Mouse (Mus musculus) heart, embryonic 16.5 days (tissue): ENCODE data around the gene Olfr548-ps1. TPM values are rescaled to one million over a fixed set of nuclear protein-coding genes. Genes with fewer than 3 reads are reported as not detected.
A peak's percentile ranks its signal among the peaks of the same experiment; 100 is the strongest.

Experiments used
- ATAC-seq: fragments of 200-750 bp; cut with Nextera tagmentation; replicated peaks from 2 replicates; pipeline ENCODE4 v1.8.0; 2017; ENCODE audit warnings: moderate number of reproducible peaks; ENCODE audit not compliant: insufficient read depth, low FRiP score; ENCODE audit errors: extremely low read depth
- H3K27ac ChIP-seq: fragments of 300-500 bp; sonication (generic); 2 replicates; pipeline ENCODE4 v1.5.1; 2014; ENCODE audit warnings: mild to moderate bottlenecking, low read length, control low read depth, moderate library complexity
- H3K27me3 ChIP-seq: fragments of 300-500 bp; sonication (generic); 2 replicates; pipeline ENCODE4 v1.6.1; 2014; ENCODE audit warnings: low read length, mixed read lengths; ENCODE audit not compliant: control insufficient read depth, insufficient read depth
- H3K36me3 ChIP-seq: fragments of 300-500 bp; sonication (generic); 2 replicates; pipeline ENCODE4 v1.6.1; 2014; ENCODE audit not compliant: control insufficient read depth, insufficient read depth
- H3K4me1 ChIP-seq: fragments of 300-500 bp; sonication (generic); 2 replicates; pipeline ENCODE4 v1.6.1; 2014; ENCODE audit warnings: low read length, mixed read lengths; ENCODE audit not compliant: control insufficient read depth, insufficient read depth
- H3K4me2 ChIP-seq: fragments of 300-500 bp; sonication (generic); 2 replicates; pipeline ENCODE4 v1.6.1; 2014; ENCODE audit warnings: low read depth, mild to moderate bottlenecking, control low read depth, low read length
- H3K4me3 ChIP-seq: fragments of 300-500 bp; sonication (generic); 2 replicates; pipeline ENCODE4 v1.5.1; 2014; ENCODE audit warnings: mild to moderate bottlenecking, control low read depth, low read length
- H3K9ac ChIP-seq: fragments of 300-500 bp; sonication (generic); 2 replicates; pipeline ENCODE4 v1.6.1; 2014; ENCODE audit warnings: low read length, control low read depth
- H3K9me3 ChIP-seq: fragments of 300-500 bp; sonication (generic); replicated peaks from 2 replicates; pipeline ENCODE4 v1.6.1; 2016; ENCODE audit warnings: low read length; ENCODE audit not compliant: control insufficient read depth
- WGBS: fragments of 180-500 bp; shearing (Covaris S2); extraction: QIAGEN DNeasy Blood & Tissue Kit; methylation state at CpG from one replicate; pipeline ENCODE4 v1.1.7; 2014; 5-methylcytosine and 5-hydroxymethylcytosine counted together
- polyA plus RNA-seq: library from polyadenylated mRNA; unstranded; fragments of >200 nt; fragmentation: Nextera tagmentation; extraction: Ambion mirVana; gene quantifications from 2 replicates; pipeline ENCODE4 v1.2.1, GENCODE M21; 2015

Olfr548-ps1 gene
- polyA plus RNA-seq, 1 experiment from 2014 or later, result not detected

DNA sequence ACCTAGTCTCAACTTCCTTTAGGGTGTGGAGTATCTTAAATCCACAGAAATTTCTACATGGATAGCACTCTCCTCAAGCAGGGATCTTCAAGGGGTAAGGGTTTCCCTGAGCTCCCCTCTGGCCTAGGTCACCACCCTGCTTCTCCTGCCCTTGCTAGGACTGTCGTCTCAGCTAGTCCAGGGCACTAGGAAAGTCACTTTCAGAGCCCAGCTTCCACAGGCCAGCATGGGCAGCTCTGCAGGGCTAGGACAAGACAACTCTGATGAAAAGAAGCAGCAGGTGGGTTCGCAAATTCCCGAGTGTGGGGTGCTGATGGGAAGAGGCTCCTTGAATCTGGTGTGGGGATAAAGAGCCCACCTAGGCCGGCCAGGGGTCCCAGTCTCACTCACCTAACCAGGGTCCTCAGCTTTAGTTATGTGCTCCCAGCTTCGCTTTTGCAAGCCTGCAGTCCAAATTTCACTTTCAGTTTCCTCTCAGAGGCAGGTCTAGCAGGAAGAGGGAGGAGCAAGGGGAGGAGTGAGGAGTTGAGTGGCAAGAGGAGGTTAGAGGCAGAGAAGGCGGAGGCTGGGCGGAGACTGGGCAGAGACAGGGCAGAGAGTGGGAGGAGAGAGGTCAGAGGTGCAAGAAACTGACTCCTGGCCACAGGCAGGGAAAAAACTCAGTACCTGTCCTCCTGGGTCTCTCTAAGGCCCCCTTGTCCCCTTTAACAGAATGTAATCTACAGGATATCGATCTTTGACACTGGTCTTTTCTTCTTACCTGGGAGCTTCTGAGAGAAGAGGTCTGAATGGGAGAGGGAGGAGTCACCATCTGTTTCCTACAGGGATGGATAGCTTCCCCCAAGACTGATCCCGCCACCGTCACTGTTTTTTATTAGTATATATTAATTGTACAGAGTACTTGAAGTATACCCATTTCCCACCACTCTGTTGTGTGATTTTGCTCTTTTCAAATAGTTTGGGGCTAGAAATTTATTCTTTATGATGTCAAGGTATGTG lies 24.6 kb downstream of the Olfr548-ps1 start, which contains the start of gene Trim21:
TSS of gene Trim21 (minus strand) at position 488 of the 999 bp plus-strand sequence.
- H3K27me3 ChIP-seq, result no peaks in the 10 kb centered on the region
- H3K4me1 ChIP-seq, result 0 out of 2 replicates have a peak, but pooled peaks cover 2% of the 10 kb centered on the region
- peak within 1 kb of the TSS; percentile 83 for H3K4me2 ChIP-seq
- ATAC-seq, result peak; percentile 96
- peak within 1 kb of the TSS; percentile 68 for H3K27ac ChIP-seq
- H3K9ac ChIP-seq, result peak within 1 kb of the TSS; percentile 77
- no peaks in the 10 kb centered on the region for H3K9me3 ChIP-seq
- WGBS, result 19% methylated on average over 10 of the region's 10 CpGs
- H3K4me3 ChIP-seq, result peak within 1 kb of the TSS; percentile 79
- peaks cover 5% of the 10 kb centered on the region; the same call in 1 of the 2 replicates for H3K36me3 ChIP-seq

DNA sequence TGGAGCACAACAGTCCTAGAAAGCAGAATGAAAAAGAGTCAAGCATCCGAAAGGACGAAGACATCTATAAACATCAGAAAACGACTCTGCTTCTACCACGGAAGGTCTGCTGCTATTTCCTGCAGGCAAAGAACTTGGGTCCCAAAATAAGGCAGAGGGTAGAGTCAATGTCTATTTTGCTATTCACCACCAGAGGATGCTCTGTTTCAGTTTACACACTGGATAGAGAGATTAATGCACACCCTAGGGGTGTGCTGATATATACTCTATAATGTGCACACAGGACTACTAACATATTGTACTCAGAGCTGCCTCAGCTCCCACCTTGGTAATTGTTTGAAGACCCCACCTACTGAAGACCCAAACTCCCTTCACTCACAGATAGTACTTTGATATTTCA lies 25.5 kb downstream of the Olfr548-ps1 start:
- H3K9me3 ChIP-seq, result no peaks in the 10 kb centered on the region
- H3K4me3 ChIP-seq, result no peak overlapping the region
- WGBS, result 85% methylated on average over 4 of the region's 4 CpGs
- no peaks in the 10 kb centered on the region for H3K27me3 ChIP-seq
- no peak overlapping the region for H3K4me2 ChIP-seq
- ATAC-seq, result no peak
- H3K36me3 ChIP-seq, result peaks cover 5% of the 10 kb centered on the region; the same call in 1 of the 2 replicates
- no peak overlapping the region for H3K9ac ChIP-seq
- H3K4me1 ChIP-seq, result 0 out of 2 replicates have a peak, but pooled peaks cover 2% of the 10 kb centered on the region
- H3K27ac ChIP-seq, result no peak overlapping the region

DNA sequence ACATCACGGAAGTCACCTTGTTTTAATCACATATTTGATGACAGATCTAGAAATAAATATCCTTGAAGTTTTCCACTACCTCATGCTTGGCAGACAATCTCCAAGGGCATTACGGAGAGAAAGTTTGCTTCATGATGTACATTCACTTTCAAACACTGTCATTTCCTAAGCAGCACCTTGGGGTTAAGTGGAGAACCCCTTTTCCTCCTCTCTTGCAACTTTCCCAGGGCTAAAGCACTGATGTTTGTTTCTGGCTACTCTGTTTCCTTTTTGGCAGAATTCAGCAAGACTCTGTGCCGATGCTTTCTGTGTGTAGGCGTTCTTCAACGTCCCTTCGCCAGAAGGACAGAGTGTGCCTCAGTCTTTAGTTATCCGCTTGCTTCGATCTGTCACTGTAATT lies 30.4 kb downstream of the Olfr548-ps1 start, which contains the start of gene Olfr550:
TSS of gene Olfr550 (plus strand) at position 301 of the 400 bp plus-strand sequence.
- Histone ChIP-seq H3K4me2 (no peak within 1 kb of the TSS), H3K9me3 (no peaks in the 10 kb centered on the region), H3K9ac (no peak within 1 kb of the TSS), H3K36me3 (no peaks in the 10 kb centered on the region), H3K4me1 (no peaks in the 10 kb centered on the region), H3K27ac (no peak within 1 kb of the TSS), H3K27me3 (no peaks in the 10 kb centered on the region), H3K4me3 (no peak within 1 kb of the TSS)
- WGBS, result 79% methylated on average over 8 of the region's 8 CpGs
- no peak for ATAC-seq

DNA sequence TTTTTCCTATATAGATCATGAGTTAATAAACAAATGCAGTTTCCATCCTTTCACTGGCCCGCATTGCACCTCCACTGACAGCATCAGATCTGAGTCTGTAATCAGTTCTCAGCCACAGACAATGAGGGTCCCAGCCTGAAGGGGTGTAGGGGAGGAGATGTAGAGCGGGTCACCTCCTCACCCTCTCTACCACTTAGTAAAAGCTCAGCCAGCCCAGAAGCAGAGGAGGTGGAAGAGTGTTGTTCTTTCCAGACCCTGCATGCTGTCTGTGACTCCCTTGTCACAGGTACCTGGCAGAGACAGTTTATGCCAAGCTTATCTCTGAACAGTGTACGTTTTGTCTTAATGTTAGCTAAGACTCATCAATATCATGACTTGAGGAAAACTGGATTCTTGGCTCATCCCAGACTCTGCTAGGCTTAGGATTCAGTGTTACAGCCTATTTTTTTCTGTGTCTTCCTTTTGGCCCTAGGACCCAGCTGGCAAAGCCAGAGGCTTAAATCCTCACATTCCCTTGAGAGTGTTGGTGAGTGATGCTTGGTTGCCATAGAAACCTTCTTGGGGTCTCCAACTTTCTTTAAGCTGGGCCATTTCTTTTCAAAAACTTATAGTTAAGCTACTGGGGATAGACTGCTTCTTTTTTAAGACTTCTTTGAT lies 32.6 kb downstream of the Olfr548-ps1 start:
- no peaks in the 10 kb centered on the region for H3K4me1 ChIP-seq
- 70% methylated on average over 3 of the region's 3 CpGs for WGBS
- ATAC-seq, result no peak
- no peaks in the 10 kb centered on the region for H3K27me3 ChIP-seq
- no peaks in the 10 kb centered on the region for H3K36me3 ChIP-seq
- no peak overlapping the region for H3K9ac ChIP-seq
- H3K4me2 ChIP-seq, result no peak overlapping the region
- H3K9me3 ChIP-seq, result no peaks in the 10 kb centered on the region
- H3K4me3 ChIP-seq, result no peak overlapping the region
- H3K27ac ChIP-seq, result no peak overlapping the region

DNA sequence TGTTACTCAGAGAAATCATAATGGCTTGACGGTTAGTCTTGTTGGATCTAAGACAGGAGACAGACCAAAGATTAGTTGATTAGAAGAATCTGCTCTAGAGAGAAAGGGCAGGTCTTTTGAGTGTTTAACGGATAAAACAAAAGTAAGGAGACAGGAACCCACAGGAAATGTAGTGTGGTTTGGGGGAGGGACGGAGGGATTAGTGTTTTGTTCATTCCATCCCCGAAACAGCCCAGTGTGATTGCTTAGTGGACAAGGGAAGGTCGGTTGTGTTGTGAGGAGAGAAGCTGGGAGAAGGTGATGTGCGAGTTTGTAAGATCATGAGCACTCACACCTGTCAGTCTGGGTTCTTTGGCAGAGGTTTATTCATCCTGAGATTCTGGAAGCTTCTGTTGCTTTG lies 35.3 kb downstream of the Olfr548-ps1 start:
- Histone ChIP-seq H3K36me3 (no peaks in the 10 kb centered on the region), H3K4me3 (no peak overlapping the region), H3K9me3 (no peaks in the 10 kb centered on the region), H3K4me1 (no peaks in the 10 kb centered on the region), H3K27me3 (no peaks in the 10 kb centered on the region), H3K27ac (no peak overlapping the region), H3K9ac (no peak overlapping the region), H3K4me2 (no peak overlapping the region)
- no peak for ATAC-seq
- WGBS, result 63% methylated on average over 6 of the region's 6 CpGs

DNA sequence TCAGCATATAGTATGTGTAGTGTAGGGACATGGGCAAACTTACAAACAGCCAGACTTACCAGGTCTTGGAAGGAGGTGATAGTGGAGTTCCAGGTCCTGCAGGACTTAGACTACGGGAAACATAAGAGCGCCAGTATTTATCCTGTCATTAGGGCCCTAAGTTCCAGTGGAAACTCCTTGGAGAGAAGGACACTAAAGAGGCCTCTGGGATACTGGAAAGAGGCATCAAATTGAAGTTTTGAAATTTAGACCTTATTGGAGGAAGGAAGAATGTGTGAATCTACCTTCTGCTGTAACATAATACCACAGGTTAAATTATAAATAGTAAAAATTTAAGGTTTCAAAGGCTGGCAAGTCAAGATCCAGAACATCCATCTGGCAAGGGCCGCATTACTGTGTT lies 51.1 kb downstream of the Olfr548-ps1 start, which contains the start of gene Olfr551:
TSS of gene Olfr551 (minus strand) at position 101 of the 400 bp plus-strand sequence.
- no peak within 1 kb of the TSS for H3K9ac ChIP-seq
- 82% methylated on average over 3 of the region's 3 CpGs for WGBS
- H3K36me3 ChIP-seq, result no peaks in the 10 kb centered on the region
- H3K27ac ChIP-seq, result no peak within 1 kb of the TSS
- H3K4me3 ChIP-seq, result no peak within 1 kb of the TSS
- no peaks in the 10 kb centered on the region for H3K4me1 ChIP-seq
- H3K27me3 ChIP-seq, result no peaks in the 10 kb centered on the region
- no peak within 1 kb of the TSS for H3K4me2 ChIP-seq
- H3K9me3 ChIP-seq, result no peaks in the 10 kb centered on the region
- ATAC-seq, result no peak

Other genes starting within 250 kb of the Olfr548-ps1 start
- gene Rrm1, start 99.2 kb upstream of the Olfr548-ps1 start, polyA plus RNA-seq, result 131 and 138 TPM in 2 replicates
- 0.12 and 0.17 TPM in 2 replicates for gene Olfr543, start 59.2 kb upstream of the Olfr548-ps1 start, polyA plus RNA-seq
- gene Olfr544, start 52.6 kb upstream of the Olfr548-ps1 start, polyA plus RNA-seq, result 0.04 TPM in 1 of 2 replicates, not detected in the other
- gene Olfr545, start 41.3 kb upstream of the Olfr548-ps1 start, polyA plus RNA-seq, result not detected in 2 replicates
- not detected in 2 replicates for gene Olfr547, start 6.1 kb upstream of the Olfr548-ps1 start, polyA plus RNA-seq
- gene Olfr549, start 9.0 kb downstream of the Olfr548-ps1 start, polyA plus RNA-seq, result not detected in 2 replicates
- 0.80 and 0.82 TPM in 2 replicates for gene Trim21, start 24.6 kb downstream of the Olfr548-ps1 start, polyA plus RNA-seq
- not detected in 2 replicates for gene Olfr550, start 30.5 kb downstream of the Olfr548-ps1 start, polyA plus RNA-seq
- gene Olfr551, start 51.0 kb downstream of the Olfr548-ps1 start, polyA plus RNA-seq, result not detected in 2 replicates
- gene Olfr552, start 56.9 kb downstream of the Olfr548-ps1 start, polyA plus RNA-seq, result not detected in 2 replicates
- gene Olfr553, start 77.3 kb downstream of the Olfr548-ps1 start, polyA plus RNA-seq, result not detected in 2 replicates
- not detected in 2 replicates for gene Olfr554, start 97.5 kb downstream of the Olfr548-ps1 start, polyA plus RNA-seq
- not detected in 2 replicates for gene Olfr555, start 117.9 kb downstream of the Olfr548-ps1 start, polyA plus RNA-seq
- not detected in 2 replicates for gene Olfr556, start 124.0 kb downstream of the Olfr548-ps1 start, polyA plus RNA-seq
- 12.3 and 12.4 TPM in 2 replicates for gene Trim68, start 146.4 kb downstream of the Olfr548-ps1 start, polyA plus RNA-seq
- not detected in 2 replicates for gene Olfr557, start 155.0 kb downstream of the Olfr548-ps1 start, polyA plus RNA-seq
- gene Olfr558, start 161.3 kb downstream of the Olfr548-ps1 start, polyA plus RNA-seq, result 1.3 and 1.5 TPM in 2 replicates
- not detected in 2 replicates for gene Olfr33, start 178.2 kb downstream of the Olfr548-ps1 start, polyA plus RNA-seq
- not detected in 2 replicates for gene Olfr559, start 186.6 kb downstream of the Olfr548-ps1 start, polyA plus RNA-seq
- gene Olfr560, start 218.5 kb downstream of the Olfr548-ps1 start, polyA plus RNA-seq, result 0.07 TPM in 1 of 2 replicates, not detected in the other
- 0.14 and 0.39 TPM in 2 replicates for gene Olfr78, start 218.6 kb downstream of the Olfr548-ps1 start, polyA plus RNA-seq
- gene Olfr561, start 230.3 kb downstream of the Olfr548-ps1 start, polyA plus RNA-seq, result not detected in 2 replicates